Mouse (Mus musculus) neural tube, embryonic 13.5 days (tissue): ENCODE data around the gene Tnxb. TPM values are rescaled to one million over a fixed set of nuclear protein-coding genes. Genes with fewer than 3 reads are reported as not detected.

ENCODE experiments used
- polyA plus RNA-seq: library from polyadenylated mRNA; unstranded; fragments of >200 nt; fragmentation: Nextera tagmentation; extraction: Ambion mirVana; gene quantifications from 2 replicates; pipeline ENCODE4 v1.2.1, GENCODE M21; 2015

Gene Tnxb
- polyA plus RNA-seq, 1 experiment from 2014 or later: 0.11 TPM

Other genes starting within 250 kb of the Tnxb start
- gene Btnl4, start 193.2 kb upstream of the Tnxb start, polyA plus RNA-seq: not detected in 2 replicates
- not detected in 2 replicates for gene Btnl6, start 153.2 kb upstream of the Tnxb start, polyA plus RNA-seq
- gene Notch4, start 106.3 kb upstream of the Tnxb start, polyA plus RNA-seq: 5.4 and 9.5 TPM in 2 replicates
- 4.8 and 5.3 TPM in 2 replicates for gene Gpsm3, start 80.7 kb upstream of the Tnxb start, polyA plus RNA-seq
- 9.2 and 10.2 TPM in 2 replicates for gene Pbx2, start 79.3 kb upstream of the Tnxb start, polyA plus RNA-seq
- 2.0 and 2.2 TPM in 2 replicates for gene Ager, start 72.7 kb upstream of the Tnxb start, polyA plus RNA-seq
- gene Rnf5, start 66.8 kb upstream of the Tnxb start, polyA plus RNA-seq: 260 and 270 TPM in 2 replicates
- gene Agpat1, start 66.3 kb upstream of the Tnxb start, polyA plus RNA-seq: 89.5 and 99.6 TPM in 2 replicates
- gene Egfl8, start 54.6 kb upstream of the Tnxb start, polyA plus RNA-seq: 21.8 and 28.4 TPM in 2 replicates
- gene Ppt2, start 42.0 kb upstream of the Tnxb start, polyA plus RNA-seq: 23.7 and 25.0 TPM in 2 replicates
- gene Prrt1, start 41.0 kb upstream of the Tnxb start, polyA plus RNA-seq: 3.8 and 4.2 TPM in 2 replicates
- 17.1 and 18.6 TPM in 2 replicates for gene Fkbpl, start 25.8 kb upstream of the Tnxb start, polyA plus RNA-seq
- gene Atf6b, start 23.4 kb upstream of the Tnxb start, polyA plus RNA-seq: 106 TPM in 2 replicates
- not detected in 2 replicates for gene C4b, start 73.3 kb downstream of the Tnxb start, polyA plus RNA-seq
- gene Cyp21a1, start 134.0 kb downstream of the Tnxb start, polyA plus RNA-seq: not detected in 2 replicates
- gene Stk19, start 166.4 kb downstream of the Tnxb start, polyA plus RNA-seq: 31.6 and 34.2 TPM in 2 replicates
- gene Dxo, start 166.5 kb downstream of the Tnxb start, polyA plus RNA-seq: 63.0 and 63.2 TPM in 2 replicates
- 49.7 and 57.1 TPM in 2 replicates for gene Skiv2l, start 179.7 kb downstream of the Tnxb start, polyA plus RNA-seq
- gene Nelfe, start 179.9 kb downstream of the Tnxb start, polyA plus RNA-seq: 81.6 and 90.5 TPM in 2 replicates
- 1.8 and 2.9 TPM in 2 replicates for gene Cfb, start 192.0 kb downstream of the Tnxb start, polyA plus RNA-seq
- 9.5 and 10.4 TPM in 2 replicates for gene Zbtb12, start 208.9 kb downstream of the Tnxb start, polyA plus RNA-seq
- gene Gm20547, start 211.5 kb downstream of the Tnxb start, polyA plus RNA-seq: not detected in 2 replicates
- gene C2, start 227.7 kb downstream of the Tnxb start, polyA plus RNA-seq: 0.99 and 2.1 TPM in 2 replicates
- gene Ehmt2, start 227.9 kb downstream of the Tnxb start, polyA plus RNA-seq: 86.8 and 88.7 TPM in 2 replicates
- not detected in 2 replicates for gene Slc44a4, start 243.9 kb downstream of the Tnxb start, polyA plus RNA-seq